Mouse (Mus musculus): ENCODE data around the gene Sptb. TPM values are rescaled to one million over a fixed set of nuclear protein-coding genes. Genes with fewer than 3 reads are reported as not detected.

The Sptb gene
- total and polyA plus RNA-seq, 3 experiments = 17.9 to 85.1 (median 35.4) TPM

- no peak for DNase-seq (ENCODE audit: low read depth, low spot score)
- H3K79me2 ChIP-seq (ENCODE audit: control insufficient read depth, insufficient read depth, low read length, poor library complexity) = no peaks in the 10 kb centered on the region
- no peak overlapping the region for H3K4me3 ChIP-seq (ENCODE audit: control insufficient read depth in 1 of 2, insufficient read depth in 1 of 2, low read depth in 2 of 2, low read length in 2 of 2)
- H3K27ac ChIP-seq (ENCODE audit: control insufficient read depth, low read depth, low read length) = no peak overlapping the region
- H3K4me1 ChIP-seq (ENCODE audit: control insufficient read depth in 1 of 2, insufficient read depth in 2 of 2, low read length in 2 of 2) = no peaks in the 10 kb centered on the region
- H3K9ac ChIP-seq (ENCODE audit: control insufficient read depth, low read depth, low read length, poor library complexity, severe bottlenecking) = no peak overlapping the region
- no peaks in the 10 kb centered on the region for H3K9me3 ChIP-seq (replicated peaks; ENCODE audit: insufficient read depth, low read length)
- no peak for TF ChIP-seq POLR2A (IDR thresholded peaks at IDR 0.05; ENCODE audit: control insufficient read depth in 1 of 2, insufficient read depth in 1 of 2, low read depth in 1 of 2, low read length in 2 of 2, poor library complexity in 1 of 2)
- no peak for TF ChIP-seq TAL1 (IDR thresholded peaks at IDR 0.05; ENCODE audit: low read length)
- TF ChIP-seq ZMIZ1 (IDR thresholded peaks at IDR 0.05; ENCODE audit: low read depth, low read length) = no peak
- TF ChIP-seq ZC3H11A (IDR thresholded peaks at IDR 0.05; ENCODE audit: low read depth, low read length) = no peak
- TF ChIP-seq HCFC1 (IDR thresholded peaks at IDR 0.05; ENCODE audit: low read depth, low read length) = no peak
- TF ChIP-seq MAX (IDR thresholded peaks at IDR 0.05; ENCODE audit: low read length) = no peak
- TF ChIP-seq RAD21 (IDR thresholded peaks at IDR 0.05; ENCODE audit: low read depth, low read length) = no peak
- no peak for TF ChIP-seq BHLHE40 (IDR thresholded peaks at IDR 0.05; ENCODE audit: borderline replicate concordance, low read depth, low read length)
- no peaks in the 10 kb centered on the region for H3K36me3 ChIP-seq (ENCODE audit: control insufficient read depth in 1 of 2, insufficient read depth in 2 of 2, low read length in 2 of 2)
- H3K27me3 ChIP-seq (ENCODE audit: control insufficient read depth in 1 of 2, insufficient read depth in 2 of 2, low read length in 2 of 2) = no peaks in the 10 kb centered on the region
Measured at GRCm38 (mm10) chr12:76614868-76615579, 95.3 kb downstream of the Sptb start.

DNA sequence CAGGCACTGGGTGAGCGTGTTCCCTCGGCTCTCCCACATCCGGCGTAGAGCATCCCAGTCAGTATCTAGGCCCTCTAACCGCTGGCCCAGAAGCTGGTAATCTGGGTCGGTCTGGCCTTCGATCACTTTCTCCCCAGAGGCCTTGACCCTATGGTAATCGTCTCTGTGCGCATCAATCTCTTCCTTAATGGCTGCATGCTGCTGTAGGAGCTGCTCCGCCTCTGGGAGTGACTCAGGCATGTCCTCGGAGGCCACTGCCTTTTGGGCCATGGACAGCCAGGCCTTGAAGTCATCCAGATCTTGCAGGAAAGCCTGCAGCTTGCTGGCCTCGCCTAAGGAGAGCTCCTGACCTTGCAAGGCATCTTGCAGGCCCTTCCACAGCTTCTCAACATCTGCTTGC, 97.7 kb downstream of the Sptb start:
- H3K27me3 ChIP-seq (ENCODE audit: control insufficient read depth in 1 of 2, insufficient read depth in 2 of 2, low read length in 2 of 2) = no peaks in the 10 kb centered on the region
- TF ChIP-seq CHD1 (IDR thresholded peaks at IDR 0.05; ENCODE audit: low read depth, low read length) (no peak), MYB (IDR thresholded peaks at IDR 0.05; ENCODE audit: low read depth, low read length) (no peak), BHLHE40 (IDR thresholded peaks at IDR 0.05; ENCODE audit: borderline replicate concordance, low read depth, low read length) (no peak), TCF12 (IDR thresholded peaks at IDR 0.05; ENCODE audit: low read depth, low read length) (no peak), USF2 (IDR thresholded peaks at IDR 0.05; ENCODE audit: borderline replicate concordance in 1 of 2, insufficient read depth in 1 of 2, low read depth in 1 of 2, low read length in 2 of 2) (no peak), RAD21 (IDR thresholded peaks at IDR 0.05; ENCODE audit: low read depth, low read length) (no peak), POLR2AphosphoS5 (IDR thresholded peaks at IDR 0.05; ENCODE audit: borderline replicate concordance, low read depth, low read length) (no peak), MEF2A (IDR thresholded peaks at IDR 0.05; ENCODE audit: extremely low read depth, insufficient replicate concordance, low read depth, low read length, poor library complexity, severe bottlenecking) (no peak), EP300 (IDR thresholded peaks at IDR 0.05; ENCODE audit: low read depth in 1 of 2, low read length in 2 of 2) (no peak), USF1 (IDR thresholded peaks at IDR 0.05; ENCODE audit: low read depth, low read length) (no peak), CHD2 (IDR thresholded peaks at IDR 0.05; ENCODE audit: low read length) (no peak), E2F4 (IDR thresholded peaks at IDR 0.05; ENCODE audit: borderline replicate concordance, low read depth, low read length) (no peak), ETS1 (IDR thresholded peaks at IDR 0.05; ENCODE audit: low read depth, low read length) (no peak), GATA1 (IDR thresholded peaks at IDR 0.05; ENCODE audit: low read depth, low read length) (no peak), TAL1 (IDR thresholded peaks at IDR 0.05; ENCODE audit: low read length) (no peak)
- no peaks in the 10 kb centered on the region for H3K4me1 ChIP-seq (ENCODE audit: control insufficient read depth in 1 of 2, insufficient read depth in 2 of 2, low read length in 2 of 2)
- H3K9ac ChIP-seq (ENCODE audit: control insufficient read depth, low read depth, low read length, poor library complexity, severe bottlenecking) = no peak overlapping the region
- H3K36me3 ChIP-seq (ENCODE audit: control insufficient read depth in 1 of 2, insufficient read depth in 2 of 2, low read length in 2 of 2) = no peaks in the 10 kb centered on the region
- H3K27ac ChIP-seq (ENCODE audit: control insufficient read depth, low read depth, low read length) = no peak overlapping the region
- no peak for DNase-seq (ENCODE audit: low read depth, low spot score)
- no peaks in the 10 kb centered on the region for H3K79me2 ChIP-seq (ENCODE audit: control insufficient read depth, insufficient read depth, low read length, poor library complexity)
- no peaks in the 10 kb centered on the region for H3K9me3 ChIP-seq (replicated peaks; ENCODE audit: insufficient read depth, low read length)
- H3K4me3 ChIP-seq (ENCODE audit: control insufficient read depth in 1 of 2, insufficient read depth in 1 of 2, low read depth in 2 of 2, low read length in 2 of 2) = no peak overlapping the region

Measured in MEL (cell line).